Mouse (Mus musculus) E14TG2a.4 (cell line): Measurements from ENCODE around the gene Clcn2.

ENCODE experiments used
- CTCF ChIP-seq: conservative IDR thresholded peaks from 2 replicates; pipeline ENCODE4 v1.5.1; 2014; ENCODE audit warnings: low read length
- NANOG ChIP-seq: IDR thresholded peaks from 2 replicates; pipeline ENCODE4 v1.6.1; 2014; ENCODE audit warnings: borderline replicate concordance, low read length, mixed read lengths

DNA sequence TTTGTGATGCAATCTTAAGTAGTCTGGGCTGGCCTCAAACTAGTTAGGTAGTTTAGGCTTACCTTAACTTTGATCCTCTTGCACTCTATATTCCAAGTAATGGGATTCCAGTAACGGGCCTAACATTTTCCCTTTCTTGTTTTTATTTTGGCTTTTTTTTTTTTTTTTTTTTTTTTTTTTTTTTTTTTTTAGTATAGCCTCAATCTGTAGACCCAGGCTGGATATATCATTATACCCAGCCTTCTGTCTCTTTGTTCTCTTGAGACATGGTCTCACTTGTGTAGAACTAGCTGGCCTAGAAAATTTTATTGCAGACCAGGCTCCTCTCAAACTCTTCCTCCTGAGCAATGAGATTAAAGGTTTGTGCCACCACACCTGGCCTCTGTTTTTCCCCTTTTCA is 25.9 kb downstream of the Clcn2 start:
- TF ChIP-seq CTCF (no peak), NANOG (no peak)
